Mouse (Mus musculus) left cerebral cortex, adult 2 months (tissue): ENCODE data around the gene Tbc1d14. TPM values are rescaled to one million over a fixed set of nuclear protein-coding genes. Genes with fewer than 3 reads are reported as not detected.

Source experiments
- DNase-seq, 2 experiments: peaks; one replicate each; pipeline ENCODE4 v3.0.0; 2021 to 2022; ENCODE audit warnings: low spot score in 2 of 2, mixed read lengths in 1 of 2; ENCODE audit errors: extremely low spot score in 1 of 2
- H3K27ac ChIP-seq: fragments of 200-600 bp; 2 replicates; pipeline ENCODE4 v1.8.1; 2022
- H3K4me3 ChIP-seq: fragments of 200-600 bp; 2 replicates; pipeline ENCODE4 v1.8.1; 2022
- CTCF ChIP-seq: fragments of 200-600 bp; IDR thresholded peaks from 2 replicates; pipeline ENCODE4 v1.8.1; 2022; ENCODE audit warnings: antibody characterized with exemption, mild to moderate bottlenecking, moderate library complexity
- intact Hi-C: fragments of 180-260 bp; cut with DNase I; formaldehyde crosslinking; loops from one replicate; pipeline ENCODE4 v1.15.1; 2025
- total RNA-seq, 2 experiments: library from RNA; stranded (reverse); gene quantifications; 2 replicates each; pipeline ENCODE4 v1.2.3; 2021

Gene Tbc1d14
- total RNA-seq, 2 experiments from 2014 or later, result 82.0 to 82.4 TPM

DNA sequence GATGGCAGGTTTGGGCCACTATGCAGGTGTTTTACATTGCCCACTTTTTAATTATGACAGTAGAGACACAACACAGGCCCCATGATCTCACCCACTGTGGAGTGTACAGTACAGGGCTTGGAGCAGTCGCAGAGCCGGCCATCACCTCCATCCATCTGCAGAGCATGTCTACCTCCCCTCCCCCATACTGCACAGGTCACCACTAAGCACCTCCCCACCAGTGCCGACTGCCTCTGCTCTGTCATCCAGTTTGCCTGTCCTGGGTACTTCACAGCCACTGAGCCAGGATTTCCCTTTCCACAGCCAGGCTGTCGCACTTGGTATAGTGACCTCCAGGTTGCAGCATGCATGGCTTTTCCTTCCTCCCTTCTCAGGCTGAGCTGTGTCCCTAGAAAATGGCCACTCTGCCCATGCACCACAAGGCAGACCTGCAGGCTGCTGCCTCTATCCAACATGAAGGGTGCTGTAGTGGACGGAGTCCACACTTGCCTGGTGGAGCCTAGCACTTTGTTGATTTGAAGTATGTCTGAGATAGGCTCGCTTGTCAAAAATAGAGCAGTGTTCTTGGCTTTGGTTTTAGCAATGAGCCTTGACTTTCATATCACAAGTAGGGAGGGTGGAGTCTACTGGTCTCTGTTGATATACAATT, 143.2 kb downstream of the Tbc1d14 start:
- TF ChIP-seq CTCF, result no peak
- Histone ChIP-seq H3K27ac (no peak overlapping the region), H3K4me3 (no peak overlapping the region)
- intact Hi-C loops, result no loop called here
- DNase-seq, result no peak

- intact Hi-C loops, result no loop called here
- Histone ChIP-seq H3K4me3 (no peak overlapping the region), H3K27ac (no peak overlapping the region)
- no peak for TF ChIP-seq CTCF
- DNase-seq, result no peak
Measured at GRCm38 (mm10) chr5:36447872-36448271, 145.2 kb downstream of the Tbc1d14 start.

GRCm38 (mm10) chr5:36446166-36446890, 146.7 kb downstream of the Tbc1d14 start:
- no peak for DNase-seq
- intact Hi-C loops, result no loop called here

DNA sequence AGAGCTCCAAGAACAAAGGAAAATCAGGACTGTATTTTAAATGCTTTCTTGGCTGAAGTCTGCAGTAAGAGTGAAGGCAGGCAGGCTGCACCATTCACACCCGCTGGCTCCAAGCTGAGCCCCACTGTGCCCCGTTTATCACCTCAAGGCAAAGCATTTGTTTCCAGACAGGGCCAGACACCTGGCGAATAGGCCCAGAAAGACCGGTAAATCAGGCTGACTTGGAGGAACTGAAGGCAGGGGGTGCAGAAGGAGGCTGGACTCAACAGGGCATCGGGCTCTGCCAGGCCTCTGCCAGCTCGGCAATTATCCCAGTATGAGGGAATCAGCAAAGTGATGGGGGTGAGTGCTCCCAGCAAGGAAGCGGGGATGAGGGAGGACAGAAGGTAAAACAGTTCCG, 148.0 kb downstream of the Tbc1d14 start:
- Histone ChIP-seq H3K4me3 (no peak overlapping the region), H3K27ac (no peak overlapping the region)
- no peak for DNase-seq
- intact Hi-C loops, result no loop called here
- no peak for TF ChIP-seq CTCF

More at GRCm38 (mm10) chr5:36446166-36446890, 146.7 kb downstream of the Tbc1d14 start:
- Histone ChIP-seq H3K27ac (no peak overlapping the region), H3K4me3 (no peak overlapping the region)
- TF ChIP-seq CTCF, result no peak

DNA sequence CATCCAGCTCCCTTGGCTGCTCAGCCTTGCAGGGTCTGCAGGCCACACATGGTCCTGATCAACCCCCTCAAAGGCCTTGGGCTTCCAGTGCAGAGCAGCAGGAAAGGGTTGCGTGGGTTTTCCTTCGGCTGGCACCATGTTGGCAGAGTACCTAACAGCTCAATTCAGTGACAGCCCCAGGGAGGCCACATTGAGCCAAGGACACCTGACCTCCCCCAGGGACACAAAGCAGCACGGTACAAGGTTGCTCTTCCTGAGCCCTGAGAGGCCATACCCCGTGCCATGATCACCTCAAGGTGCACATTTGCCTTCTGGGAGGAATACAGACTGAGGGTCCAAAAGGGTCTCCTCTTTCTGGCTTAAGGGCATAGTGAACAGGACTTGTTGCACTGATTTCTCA, 148.5 kb downstream of the Tbc1d14 start:
- DNase-seq, result no peak
- Histone ChIP-seq H3K27ac (no peak overlapping the region), H3K4me3 (no peak overlapping the region)
- no peak for TF ChIP-seq CTCF
- intact Hi-C loops, result no loop called here

GRCm38 (mm10) chr5:36440741-36441140, 152.3 kb downstream of the Tbc1d14 start:
- no peak overlapping the region for H3K27ac ChIP-seq
- TF ChIP-seq CTCF, result no peak
- DNase-seq, result no peak
- H3K4me3 ChIP-seq, result no peak overlapping the region
- intact Hi-C loops, result no loop called here

Other genes with a start within 250 kb of the Tbc1d14 start
- gene Sorcs2, start 195.1 kb downstream of the Tbc1d14 start, total RNA-seq, result 10 to 100 TPM; 39.3 to 39.7 TPM
- gene Grpel1, start 128.3 kb downstream of the Tbc1d14 start, total RNA-seq, result 10 to 100 TPM; 21.0 to 22.4 TPM
- 10 to 100 TPM; 30.2 to 31.9 TPM for gene Tada2b, start 109.0 kb downstream of the Tbc1d14 start, total RNA-seq
- gene Ccdc96, start 108.7 kb downstream of the Tbc1d14 start, total RNA-seq, result 1 to 10 TPM in 1 of 2 experiments, under 1 TPM in 1; 0.79 to 1.3 TPM
- 100 to 1,000 TPM in 1 of 2 experiments, 10 to 100 TPM in 1; 93.9 to 111 TPM for gene D5Ertd579e, start 102.7 kb upstream of the Tbc1d14 start, total RNA-seq
- 10 to 100 TPM; 19.3 to 19.7 TPM for gene Bloc1s4, start 155.4 kb upstream of the Tbc1d14 start, total RNA-seq
- gene Mrfap1, start 203.5 kb upstream of the Tbc1d14 start, total RNA-seq, result 100 to 1,000 TPM; 409 to 435 TPM
- 10 to 100 TPM; 25.3 to 25.8 TPM for gene Man2b2, start 237.4 kb upstream of the Tbc1d14 start, total RNA-seq